Mouse (Mus musculus): ENCODE measurements around the gene Chchd4.

Gene Chchd4

DNA sequence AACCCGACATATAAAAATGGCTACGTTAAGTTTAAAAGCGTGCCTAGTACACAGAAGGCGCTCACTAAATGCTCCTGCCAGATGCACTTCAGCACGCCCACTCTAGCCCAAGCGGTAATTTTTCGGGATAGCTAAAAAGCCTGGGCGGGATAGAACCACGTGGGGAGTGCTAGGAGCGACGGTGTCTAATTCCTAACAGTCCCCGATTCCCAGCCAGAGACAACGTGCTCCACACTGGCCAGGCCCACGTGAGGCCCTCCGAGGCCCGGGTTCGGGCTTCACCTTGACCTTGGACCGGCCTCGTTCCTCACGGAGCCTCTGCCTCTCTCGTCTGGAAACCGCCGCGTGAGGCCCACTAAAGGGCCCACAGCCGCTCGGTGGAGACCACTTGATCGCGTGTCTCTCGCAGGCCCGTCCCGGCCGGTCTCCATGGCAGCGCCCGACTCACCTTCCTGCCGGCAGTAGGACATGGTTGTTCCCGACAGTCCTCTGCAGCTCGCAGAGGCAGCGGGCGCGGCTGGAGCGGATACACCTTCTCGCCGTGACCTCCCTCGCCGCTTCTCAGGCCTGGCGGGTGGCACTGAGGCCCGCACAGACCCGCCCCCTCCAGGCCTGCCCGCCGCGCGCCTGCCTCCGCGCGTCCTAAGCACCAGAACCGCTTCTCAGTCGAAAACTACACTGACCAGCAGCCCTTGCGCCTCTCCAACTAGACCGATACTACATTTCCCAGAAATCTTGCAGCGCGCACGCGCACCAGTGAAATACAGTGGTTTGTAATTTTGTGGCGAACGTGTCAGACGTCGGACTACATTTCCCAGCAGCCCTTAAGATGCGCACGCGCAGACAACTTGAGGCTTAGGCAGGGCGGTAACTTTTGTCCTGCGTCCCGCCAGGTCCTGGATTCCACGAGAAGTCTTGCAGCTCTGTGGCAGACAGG is at the start of gene Chchd4, which contains the start of gene Tmem43:
Gene Chchd4 (minus strand): TSS at position 679 of the 937 bp plus-strand sequence.
Gene Tmem43 (plus strand): TSS at position 836 of the 937 bp plus-strand sequence.
- peak; percentile 98 to 100 for DNase-seq (ENCODE audit: low spot score in 2 of 2)

DNA sequence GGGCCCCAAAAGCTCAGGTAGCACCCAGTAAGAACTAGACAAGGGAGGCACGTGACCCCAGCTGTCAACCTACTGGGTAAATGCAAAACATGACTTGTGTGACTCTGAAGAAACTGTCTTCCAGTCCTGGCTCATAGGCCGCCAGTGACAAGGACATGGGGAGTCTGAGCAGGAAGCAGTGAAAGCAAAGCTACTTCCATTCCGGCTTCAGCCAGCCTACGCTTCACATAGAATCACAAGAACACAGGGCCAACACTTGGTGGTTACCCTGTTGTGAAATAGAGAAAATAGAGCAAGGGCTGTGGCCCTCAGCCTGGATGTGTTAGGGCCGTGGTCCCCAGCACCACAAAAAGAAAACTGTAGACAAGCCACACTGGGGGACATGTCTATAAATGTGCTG is 49.5 kb upstream of the Chchd4 start:
- DNase-seq (ENCODE audit: low spot score in 2 of 2): no peak

DNA sequence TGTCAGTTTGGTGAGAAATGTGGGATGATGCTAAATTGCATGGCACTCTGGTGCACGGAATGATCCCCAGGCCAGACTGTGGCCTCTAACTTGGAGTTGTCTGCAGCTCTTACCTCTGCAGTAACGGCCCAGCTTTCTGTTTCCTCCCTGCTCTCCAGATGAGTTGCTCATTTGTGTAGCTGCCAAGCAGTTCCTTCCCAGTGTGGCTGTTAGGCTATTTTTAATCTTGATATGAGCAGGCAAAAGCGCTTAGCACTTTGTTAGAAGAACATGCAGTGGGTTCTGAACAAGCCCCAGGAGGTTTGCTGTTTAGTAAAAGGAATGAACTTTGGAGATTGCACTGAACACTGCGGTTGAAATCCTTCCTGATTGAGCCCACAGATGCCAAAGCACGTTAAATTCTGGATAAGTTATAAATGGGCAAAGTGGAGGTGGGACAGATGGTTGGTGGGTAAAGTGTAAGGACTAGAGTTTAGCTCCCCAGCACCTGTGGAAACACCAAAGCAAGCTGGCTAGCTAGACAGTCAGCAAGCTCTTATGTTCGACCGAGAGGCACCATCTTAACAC is 45.2 kb upstream of the Chchd4 start:
- peak; percentile 51 to 72 for DNase-seq (ENCODE audit: low spot score in 2 of 2)

DNA sequence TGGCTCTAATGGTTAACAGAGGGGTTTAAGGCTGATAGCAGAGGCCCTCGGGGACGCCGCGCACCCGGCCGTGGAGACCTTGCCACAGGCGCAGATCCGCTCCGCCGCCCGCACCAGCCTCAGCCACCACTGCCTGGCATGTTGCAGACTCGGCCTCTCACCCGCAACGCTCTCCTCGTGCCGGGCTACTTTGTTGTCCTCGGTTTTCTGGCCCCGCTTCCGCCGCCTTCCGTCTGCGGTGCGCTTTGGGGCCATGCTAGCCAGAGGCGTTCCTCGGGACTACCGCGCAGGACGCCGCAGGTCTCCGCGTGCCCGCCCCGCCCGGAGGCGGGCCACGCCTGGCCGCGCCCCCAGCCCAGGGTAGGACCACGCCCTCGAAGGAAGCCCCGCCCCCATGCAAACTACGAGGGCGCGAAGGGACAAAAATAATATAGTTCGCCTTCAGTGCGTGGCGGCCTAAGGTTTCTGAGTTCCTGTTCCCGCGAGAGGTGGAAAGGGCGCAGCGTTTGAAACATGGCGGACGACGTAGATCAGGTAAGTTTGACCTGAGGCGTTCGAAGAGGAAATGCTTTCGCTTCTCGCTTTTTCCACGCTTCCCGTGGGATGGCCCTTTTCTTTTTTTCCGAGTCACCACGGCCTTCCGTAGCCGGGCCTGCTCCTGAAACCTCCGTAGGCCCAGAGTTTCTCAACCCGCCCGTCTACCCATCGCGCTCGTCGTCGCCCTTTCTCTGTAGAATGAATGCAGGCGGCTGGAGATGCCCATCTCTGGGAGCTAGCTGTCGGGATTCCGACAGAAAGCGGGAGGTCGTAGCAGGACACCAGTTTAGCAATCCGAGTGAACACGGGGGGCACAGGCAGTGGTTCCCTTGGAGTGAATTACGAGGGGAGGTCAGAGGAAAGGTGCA is 42.5 kb upstream of the Chchd4 start, which contains the start of the genes Xpc and Lsm3:
Gene Xpc (minus strand): TSS at position 344 of the 905 bp plus-strand sequence.
Gene Lsm3 (plus strand): TSS at position 384 of the 905 bp plus-strand sequence.
- DNase-seq (ENCODE audit: low spot score in 2 of 2): peak; percentile 98 to 99

DNA sequence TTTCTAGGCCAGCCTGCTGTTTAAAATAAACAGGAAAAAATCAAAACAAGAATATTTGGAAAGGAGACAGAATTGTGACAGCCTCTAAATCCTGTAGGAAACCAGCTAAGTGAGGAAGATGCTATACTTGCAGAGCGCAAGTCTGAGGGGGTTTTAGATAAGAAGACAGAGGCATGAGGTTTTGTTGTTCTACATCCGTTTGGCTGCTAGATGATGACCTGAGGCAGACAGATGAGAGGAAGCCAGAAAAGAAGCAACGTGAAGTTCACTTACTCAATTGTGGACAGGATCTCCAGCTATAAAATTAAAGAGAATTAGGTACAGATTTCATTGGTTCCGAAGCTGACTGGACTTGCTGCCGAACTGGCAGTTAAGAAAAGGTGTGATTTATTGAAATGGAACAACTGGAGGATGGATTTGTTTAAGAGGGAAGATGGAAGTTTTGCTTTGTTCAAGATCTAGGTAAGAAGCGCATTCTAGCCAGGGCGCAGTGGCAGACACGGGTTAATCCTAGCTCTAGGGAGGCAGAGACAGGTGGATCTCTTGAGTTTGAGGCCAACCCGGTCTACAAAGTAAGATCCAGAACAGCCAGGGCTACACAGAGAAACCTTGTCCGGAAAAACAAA is 41.5 kb upstream of the Chchd4 start:
- DNase-seq (ENCODE audit: low spot score in 2 of 2): peak in 1 of 2 experiments; percentile 6

DNA sequence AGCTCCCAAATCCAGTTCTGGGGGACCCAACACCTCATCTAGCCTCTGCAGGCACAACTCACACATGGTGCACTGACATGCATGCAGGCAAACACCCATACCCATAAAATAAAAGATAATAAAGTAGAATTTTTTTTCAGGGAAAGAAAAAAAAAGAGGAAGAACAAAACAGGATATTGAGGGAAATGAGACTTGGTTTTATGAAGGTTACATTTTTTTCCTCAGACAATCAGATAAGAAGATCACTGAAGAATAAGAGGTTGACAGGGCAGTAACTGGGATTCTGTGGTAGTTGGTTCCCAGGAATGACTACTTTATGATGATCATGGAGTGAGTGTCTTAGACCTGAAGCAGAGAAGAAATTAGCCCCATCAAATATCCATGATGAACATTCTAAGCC is 40.8 kb upstream of the Chchd4 start:
- DNase-seq (ENCODE audit: low spot score in 2 of 2): no peak

DNA sequence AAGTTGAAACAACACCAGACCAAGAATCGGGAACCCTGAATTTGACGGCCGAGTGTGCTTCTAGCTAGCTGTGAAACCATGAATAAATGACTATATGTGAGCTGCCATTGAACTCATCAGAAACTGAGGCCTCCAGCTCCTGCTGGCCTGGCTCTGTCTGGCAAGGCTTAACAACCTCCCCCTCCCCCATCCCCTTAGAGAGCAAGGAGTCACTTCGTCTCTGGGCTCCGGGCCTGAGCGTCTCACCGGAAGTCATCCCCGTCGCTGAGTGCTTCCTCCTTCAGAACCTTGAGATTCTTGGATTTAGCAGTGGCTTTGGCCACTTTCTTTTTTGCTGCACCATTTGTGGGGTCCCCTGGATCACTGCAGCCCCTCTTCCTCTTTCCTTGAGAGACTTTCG is 36.9 kb upstream of the Chchd4 start:
- DNase-seq (ENCODE audit: low spot score in 2 of 2): no peak

DNA sequence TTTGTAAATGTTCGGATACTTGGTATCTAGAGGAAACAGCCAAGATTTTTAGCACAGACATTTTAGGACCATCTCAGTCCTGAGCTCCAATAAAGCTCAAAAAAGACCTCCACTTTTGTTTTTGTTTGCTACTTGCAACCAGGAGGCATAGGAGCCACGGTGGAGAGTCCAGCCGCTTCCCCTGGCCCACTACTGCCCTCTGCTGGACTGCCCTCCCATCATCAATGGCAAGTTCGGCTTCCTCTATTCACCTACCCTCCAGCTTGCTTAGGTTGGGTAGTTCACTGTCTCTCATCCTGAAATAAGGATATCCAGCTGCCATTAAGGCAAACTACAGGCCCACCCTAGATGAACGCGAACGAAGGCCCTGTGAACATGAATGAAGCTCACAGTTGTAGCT is 36.0 kb upstream of the Chchd4 start:
- DNase-seq (ENCODE audit: low spot score in 2 of 2): peak; percentile 44 to 60

DNA sequence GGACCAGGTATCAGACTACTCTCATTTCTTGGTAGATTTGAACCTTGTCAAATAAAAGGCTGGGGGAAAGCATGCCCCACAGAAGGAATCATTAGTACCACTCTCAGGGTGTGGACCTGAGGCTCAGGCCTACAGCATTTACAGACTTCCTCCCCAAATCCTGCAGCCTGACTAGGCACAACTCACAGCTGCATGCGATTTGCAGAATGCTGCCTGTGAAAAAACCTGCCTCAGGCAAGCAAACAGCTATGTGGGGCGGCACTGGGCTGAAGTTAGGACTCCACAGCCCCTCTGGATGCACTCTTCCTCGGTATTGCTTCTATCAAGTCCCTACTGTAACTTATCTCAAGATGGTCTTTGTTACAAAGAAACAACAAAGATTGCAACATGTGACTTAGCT is 34.7 kb upstream of the Chchd4 start:
- no peak for DNase-seq (ENCODE audit: low spot score in 2 of 2)

DNA sequence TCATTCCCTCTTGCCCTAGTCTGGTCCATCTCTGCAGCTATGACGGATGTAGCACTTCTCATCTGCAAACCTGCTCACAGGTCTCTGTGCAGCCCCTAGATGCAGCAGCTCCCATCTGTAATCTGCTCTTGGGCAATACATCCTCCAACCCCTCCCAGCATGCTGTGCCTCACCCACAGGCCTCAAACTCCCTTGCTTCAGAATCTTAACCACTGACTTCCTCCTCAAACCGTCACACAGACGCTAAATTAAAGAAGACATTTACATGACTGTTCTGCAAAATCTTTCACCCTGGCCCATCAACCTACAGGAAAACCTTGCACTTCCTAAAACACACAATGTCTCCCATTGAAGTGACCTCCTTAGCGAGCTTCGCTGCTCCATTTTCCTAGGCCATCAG is 32.7 kb upstream of the Chchd4 start:
- no peak for DNase-seq (ENCODE audit: low spot score in 2 of 2)

DNA sequence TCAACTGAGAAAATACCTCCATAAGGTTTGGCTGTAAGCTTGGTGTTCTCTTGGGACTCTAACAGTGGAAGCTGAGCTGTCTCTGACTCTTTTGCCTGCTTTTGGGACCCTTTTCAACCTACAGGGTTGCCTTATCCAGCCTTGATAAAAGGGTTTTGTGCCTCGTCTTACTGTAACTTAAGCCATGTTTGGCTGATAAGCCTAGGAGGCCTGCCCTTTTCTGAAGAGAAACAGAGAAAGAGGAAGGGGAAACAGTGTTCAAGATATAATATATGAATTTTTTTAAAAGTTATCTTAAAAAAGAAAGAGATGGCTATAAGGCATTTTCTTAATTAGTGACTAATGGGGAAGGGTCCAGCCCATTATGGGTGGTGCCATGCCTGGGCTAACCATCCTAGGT is 30.0 kb upstream of the Chchd4 start:
- no peak for DNase-seq (ENCODE audit: low spot score in 2 of 2)

DNA sequence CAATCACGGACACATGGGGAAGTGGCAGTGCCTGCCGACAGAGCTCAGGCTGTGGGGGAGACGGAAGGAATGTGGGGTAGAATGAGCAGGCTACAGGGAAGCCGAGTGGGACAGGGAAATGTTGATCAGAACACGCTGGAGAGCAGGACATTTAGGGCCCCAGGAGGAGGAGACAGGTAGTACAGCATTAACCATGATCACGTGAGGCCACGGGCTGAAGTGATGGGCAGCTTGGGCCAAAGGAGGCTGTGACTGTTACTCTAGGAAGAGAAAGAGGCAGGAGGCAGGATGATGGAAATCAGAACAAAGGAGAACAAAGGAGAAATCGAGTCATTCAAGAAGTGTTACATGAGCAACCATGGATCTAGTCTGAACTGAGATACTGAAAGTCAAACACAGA is 21.2 kb upstream of the Chchd4 start:
- no peak for DNase-seq (ENCODE audit: low spot score in 2 of 2)

DNA sequence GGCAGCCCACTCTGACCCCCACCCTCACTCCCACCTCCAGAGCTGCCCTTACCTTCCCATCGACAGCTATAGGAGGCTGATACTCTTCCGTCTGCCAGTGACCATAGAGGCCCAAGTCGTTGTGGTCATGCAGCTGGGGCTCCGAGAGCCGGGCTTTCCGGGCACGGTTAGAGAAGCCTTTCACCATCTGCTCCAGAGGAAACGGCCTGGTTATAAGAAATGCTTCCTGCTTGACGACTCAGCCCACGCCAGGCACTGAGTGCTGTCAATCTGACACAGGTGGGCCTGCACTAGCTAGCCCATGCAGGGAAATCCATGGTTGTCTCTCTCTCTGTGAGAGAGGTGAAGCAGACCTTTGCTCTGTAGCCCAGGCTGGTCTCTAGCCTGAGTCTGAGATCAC is 19.7 kb upstream of the Chchd4 start:
- no peak for DNase-seq (ENCODE audit: low spot score in 2 of 2)

DNA sequence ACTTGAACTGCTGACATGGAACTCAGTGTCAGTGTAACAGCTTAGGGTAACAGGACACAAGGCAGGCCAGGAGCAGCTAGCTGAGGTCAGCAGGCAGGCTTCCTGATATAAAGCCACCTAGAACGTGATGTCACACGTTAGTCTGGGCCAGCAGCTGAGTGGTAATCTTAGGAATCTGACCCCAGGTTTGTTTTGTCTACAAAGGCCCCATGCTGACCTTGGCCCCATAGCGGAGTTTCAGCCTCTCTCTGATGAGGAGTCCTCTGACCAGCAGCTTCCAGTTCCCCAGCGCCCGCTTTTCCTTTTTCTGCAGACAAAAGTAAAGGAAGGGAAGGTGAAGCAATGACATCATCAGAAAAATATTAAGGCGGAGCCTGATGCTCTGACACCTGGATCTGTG is 17.7 kb upstream of the Chchd4 start:
- no peak for DNase-seq (ENCODE audit: low spot score in 2 of 2)

DNA sequence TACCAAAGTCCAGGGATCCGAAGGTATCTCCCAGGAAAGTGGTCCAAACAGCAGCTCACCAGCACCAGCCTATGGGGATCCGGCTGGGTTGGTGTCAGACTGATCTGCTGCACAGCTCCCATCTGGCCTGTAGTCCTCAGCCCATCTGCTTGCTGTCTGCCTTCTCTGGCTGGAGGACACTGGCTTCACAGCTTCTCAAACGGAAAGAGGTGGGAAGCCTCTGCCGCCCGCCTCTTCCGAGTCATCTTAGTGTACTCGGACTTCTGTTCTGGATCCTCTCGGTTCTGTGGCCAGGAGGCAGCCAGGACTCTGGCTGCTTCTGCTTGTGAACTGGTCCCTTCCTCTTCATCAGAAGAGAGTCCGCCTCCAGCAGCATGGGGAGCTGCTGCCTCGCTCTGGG is 16.5 kb upstream of the Chchd4 start:
- DNase-seq (ENCODE audit: low spot score in 2 of 2): peak; percentile 61 to 73

DNA sequence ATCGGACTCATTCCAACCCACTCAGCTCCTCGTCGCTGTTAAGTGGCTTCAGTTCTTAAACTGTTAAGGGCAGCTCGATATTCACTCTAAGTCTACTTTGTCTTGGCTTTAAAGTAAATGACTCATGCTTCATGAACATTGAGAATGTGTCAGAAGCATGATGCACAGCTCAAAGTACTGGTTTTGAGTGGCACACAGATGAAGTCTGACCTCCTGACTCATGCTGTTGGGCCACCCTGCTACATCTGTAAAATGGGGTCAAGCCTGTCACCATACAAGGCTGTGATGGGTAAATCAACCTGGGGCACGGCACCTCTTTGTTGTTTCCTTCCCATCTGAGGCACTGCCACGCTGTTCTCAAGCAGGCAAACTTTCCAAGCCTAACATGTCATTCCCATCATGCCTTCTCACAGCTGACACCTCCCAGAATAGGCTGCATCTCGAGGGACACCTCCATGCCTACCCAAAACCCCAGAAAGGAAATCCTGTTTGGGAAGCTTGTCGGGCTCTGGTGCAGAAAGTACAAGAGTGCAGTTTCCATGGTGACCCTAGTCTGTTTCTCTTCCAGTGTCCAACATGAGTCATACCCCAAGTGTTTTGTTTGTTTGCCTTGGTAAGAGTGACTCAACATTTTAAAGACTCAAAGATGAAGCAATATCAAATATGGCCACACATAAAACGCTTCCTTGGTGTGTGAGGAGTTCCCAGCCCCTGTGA is 15.3 kb upstream of the Chchd4 start:
- DNase-seq (ENCODE audit: low spot score in 2 of 2): peak; percentile 50 to 55

DNA sequence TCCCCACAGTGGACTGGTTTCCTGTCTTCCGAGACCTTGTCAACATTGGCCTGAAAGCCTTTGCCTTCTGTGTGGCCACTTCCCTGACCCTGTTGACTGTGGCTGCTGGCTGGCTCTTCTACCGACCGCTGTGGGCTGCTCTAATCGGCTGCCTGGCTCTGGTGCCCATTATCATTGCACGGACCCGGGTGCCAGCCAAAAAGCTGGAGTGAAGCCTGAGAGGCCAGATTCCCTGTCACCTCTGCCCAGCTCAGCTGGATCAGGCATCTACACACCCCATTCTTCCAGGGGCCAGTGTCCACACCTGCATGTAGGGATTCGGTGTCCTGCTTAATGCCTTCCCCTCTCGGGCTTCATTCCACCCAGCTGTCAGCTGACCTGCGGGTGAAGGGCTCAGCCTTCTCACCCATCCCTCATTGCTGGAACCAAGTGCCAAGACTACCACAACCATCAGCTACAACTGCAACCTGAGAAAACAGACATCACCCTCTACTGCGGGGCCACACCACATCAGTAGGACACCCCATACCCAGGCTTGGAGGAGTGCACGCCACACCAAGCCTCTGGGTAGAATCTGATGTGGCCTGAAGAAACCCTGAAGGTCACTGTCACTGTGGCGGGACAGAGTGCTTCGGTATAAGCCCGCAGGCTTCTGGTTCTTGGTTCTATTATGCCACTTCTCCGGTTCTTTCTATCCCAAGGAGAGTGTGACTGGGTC is 13.5 kb upstream of the Chchd4 start:
- DNase-seq (ENCODE audit: low spot score in 2 of 2): no peak

DNA sequence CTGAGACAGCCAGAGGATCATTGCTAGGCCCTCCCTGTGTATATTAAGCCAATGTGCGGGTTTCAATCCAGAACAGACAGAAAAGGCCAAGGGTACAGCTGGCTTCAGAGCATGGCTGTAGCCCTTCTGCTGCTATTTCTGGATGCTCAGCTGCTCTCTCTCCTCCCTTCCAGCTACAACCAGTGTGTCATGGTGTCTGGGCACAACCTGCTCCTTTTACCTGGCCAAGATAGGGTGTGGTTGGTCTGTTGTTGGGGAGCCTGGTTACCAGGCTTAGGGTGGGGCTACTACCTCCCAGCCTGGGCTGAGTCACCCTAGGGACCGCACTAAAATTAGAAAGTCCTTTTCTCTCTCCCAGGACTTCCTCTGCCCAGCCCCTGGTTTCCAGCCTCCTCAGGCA is 10.0 kb upstream of the Chchd4 start:
- no peak for DNase-seq (ENCODE audit: low spot score in 2 of 2)

DNA sequence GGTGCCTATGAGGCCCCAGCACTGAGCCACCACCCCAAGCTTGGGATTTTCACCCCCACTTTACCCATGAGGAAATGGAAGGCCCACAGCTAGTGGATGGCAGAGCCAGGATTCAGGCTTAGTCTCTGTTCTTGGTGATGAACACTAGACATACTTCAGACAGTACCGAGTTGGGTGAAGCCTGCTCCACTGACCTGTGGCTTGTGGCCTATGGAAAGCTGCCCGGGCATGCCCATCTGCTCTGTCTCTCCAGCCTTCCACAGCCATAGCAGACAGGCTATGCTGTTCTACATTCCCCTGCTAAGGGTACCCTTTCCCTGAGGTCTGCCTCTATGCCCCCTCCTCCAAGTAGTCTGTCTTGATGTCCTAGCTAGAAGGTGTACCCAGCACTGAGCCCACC is 3.2 kb upstream of the Chchd4 start:
- no peak for DNase-seq (ENCODE audit: low spot score in 2 of 2)

All from frontal cortex, postnatal 36 days (tissue).